Mouse (Mus musculus): ENCODE results near the gene Plcl2.

Plcl2 gene

DNA sequence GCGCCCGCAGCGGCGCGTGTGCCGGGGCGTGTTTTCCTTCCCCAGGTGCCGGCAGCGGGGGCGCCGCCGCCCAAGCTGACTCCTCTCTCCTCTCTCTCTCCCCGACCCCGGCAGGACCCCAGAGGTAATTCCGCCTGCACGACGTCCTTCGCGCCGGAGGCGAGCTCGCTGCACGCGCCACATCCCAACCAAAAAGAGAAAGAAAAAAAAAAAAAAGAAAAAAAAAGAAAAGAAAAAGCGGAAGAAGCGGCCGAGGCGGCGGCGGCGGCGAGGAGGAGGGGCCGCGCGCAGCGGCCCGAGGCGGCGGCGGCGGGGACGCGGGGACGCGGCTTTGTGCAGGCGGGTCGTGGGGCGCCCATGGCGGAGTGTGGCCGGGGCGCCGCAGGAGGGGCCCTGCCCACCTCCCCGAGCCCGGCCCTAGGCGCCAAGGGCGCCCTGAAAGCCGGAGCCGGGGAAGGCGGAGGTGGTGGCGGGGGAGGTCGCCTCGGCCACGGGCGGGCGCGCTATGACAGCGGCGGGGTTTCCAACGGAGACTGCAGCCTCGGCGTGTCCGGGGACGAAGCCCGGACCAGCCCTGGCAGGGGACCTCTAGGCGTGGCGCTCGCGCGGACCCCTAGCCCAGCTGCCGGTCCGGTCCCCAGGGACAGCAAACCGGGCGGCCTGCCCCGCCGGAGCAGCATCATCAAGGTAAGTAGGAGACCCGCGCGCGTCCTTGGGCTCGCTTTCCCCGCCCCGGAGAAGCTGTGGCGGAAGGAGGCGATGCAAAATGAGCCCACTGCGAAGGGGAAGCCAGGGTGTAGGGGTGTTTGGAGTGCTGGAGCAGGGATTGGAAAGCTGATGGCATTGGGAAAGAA is at the start of gene Plcl2:
Gene Plcl2 (plus strand): TSS at position 153 of the 854 bp plus-strand sequence.
- in situ Hi-C loops (cut with MboI, MseI) = loop anchor here (10.0 kb wide), 1 partner anchor 1275 kb away; no protein-coding TSS in a partner anchor

- in situ Hi-C loops (cut with MboI, MseI) = no loop called here
These were observed 48.9 kb upstream of the Plcl2 start for GRCm38 (mm10) chr17:50460301-50460700.

DNA sequence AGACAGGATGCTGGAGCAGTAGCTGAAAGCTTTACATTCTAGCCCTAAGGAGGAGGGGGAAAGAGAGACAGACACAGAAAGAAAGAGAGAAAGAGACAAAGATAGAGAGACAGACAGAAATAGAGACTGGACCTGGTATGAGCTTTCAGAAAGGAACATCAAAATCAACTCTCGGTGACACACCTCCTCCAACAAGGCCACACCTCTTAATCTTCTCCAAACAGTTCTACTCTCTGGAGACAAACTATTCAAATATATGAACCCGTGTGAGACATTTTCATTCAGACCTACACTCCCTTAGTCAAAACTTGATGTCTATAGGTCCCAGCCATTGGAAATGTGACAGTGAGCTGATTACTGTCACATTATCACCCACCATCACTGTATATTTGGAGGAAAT is 41.8 kb upstream of the Plcl2 start:
- in situ Hi-C loops (cut with MboI, MseI) = no loop called here

- in situ Hi-C loops (cut with MboI, MseI) = no loop called here
These were observed 40.1 kb upstream of the Plcl2 start for GRCm38 (mm10) chr17:50469126-50469525.

GRCm38 (mm10) chr17:50469543-50470431 is 39.4 kb upstream of the Plcl2 start:
- in situ Hi-C loops (cut with MboI, MseI) = loop anchor here (5.0 kb wide), 1 partner anchor 98 kb away; no protein-coding TSS in a partner anchor

GRCm38 (mm10) chr17:50470432-50471078 is 38.6 kb upstream of the Plcl2 start:
- in situ Hi-C loops (cut with MboI, MseI) = loop anchor here (5.0 kb wide), 1 partner anchor 97 kb away; no protein-coding TSS in a partner anchor

- in situ Hi-C loops (cut with MboI, MseI) = loop anchor here (5.0 kb wide), 1 partner anchor 96 kb away; no protein-coding TSS in a partner anchor
These were observed 38.0 kb upstream of the Plcl2 start for GRCm38 (mm10) chr17:50471230-50471629.

GRCm38 (mm10) chr17:50477277-50477676 is 31.9 kb upstream of the Plcl2 start:
- in situ Hi-C loops (cut with MboI, MseI) = no loop called here

DNA sequence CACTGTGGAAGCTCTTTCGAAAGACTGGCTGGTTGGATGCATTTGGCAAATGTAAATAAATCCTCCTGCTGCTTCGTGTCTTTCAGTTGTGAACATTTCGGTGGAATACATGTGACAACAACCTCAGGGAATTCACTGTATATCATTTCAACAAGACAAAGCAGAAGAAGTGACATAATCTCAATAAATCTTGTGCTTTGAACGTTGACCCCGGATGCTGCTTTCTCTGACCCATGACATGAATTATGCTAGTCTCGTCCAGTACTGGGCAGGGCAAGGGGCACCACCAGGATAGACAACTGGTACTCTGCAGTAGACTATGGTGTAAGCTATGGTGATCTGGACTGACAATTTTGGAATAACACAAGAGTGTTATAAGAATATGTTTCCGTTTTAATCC is 28.3 kb upstream of the Plcl2 start:
- in situ Hi-C loops (cut with MboI, MseI) = no loop called here

GRCm38 (mm10) chr17:50483700-50484099 is 25.5 kb upstream of the Plcl2 start:
- in situ Hi-C loops (cut with MboI, MseI) = no loop called here

GRCm38 (mm10) chr17:50484981-50485380 is 24.2 kb upstream of the Plcl2 start:
- in situ Hi-C loops (cut with MboI, MseI) = no loop called here

- in situ Hi-C loops (cut with MboI, MseI) = no loop called here
These were observed 22.1 kb upstream of the Plcl2 start for GRCm38 (mm10) chr17:50487058-50487618.

DNA sequence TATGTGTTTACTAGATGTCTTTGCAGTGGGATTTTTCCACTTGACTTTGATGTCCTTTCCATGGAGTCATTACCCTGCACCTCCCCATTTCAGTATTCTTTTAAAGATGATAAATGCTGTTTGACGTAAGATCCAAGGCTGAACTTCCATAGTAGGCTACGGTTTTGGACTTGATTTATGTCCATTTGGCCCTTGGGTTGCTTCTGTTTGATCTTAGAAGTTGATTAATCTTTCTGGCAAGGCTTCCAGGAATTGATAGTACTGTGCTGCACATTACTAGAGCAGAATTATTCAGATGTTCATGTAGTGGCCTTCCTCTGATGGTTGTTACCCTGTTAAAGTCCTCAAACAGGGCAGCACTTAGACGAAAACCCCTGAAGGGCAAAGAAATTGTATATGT is 21.5 kb upstream of the Plcl2 start:
- in situ Hi-C loops (cut with MboI, MseI) = no loop called here

GRCm38 (mm10) chr17:50488406-50488805 is 20.8 kb upstream of the Plcl2 start:
- in situ Hi-C loops (cut with MboI, MseI) = no loop called here

DNA sequence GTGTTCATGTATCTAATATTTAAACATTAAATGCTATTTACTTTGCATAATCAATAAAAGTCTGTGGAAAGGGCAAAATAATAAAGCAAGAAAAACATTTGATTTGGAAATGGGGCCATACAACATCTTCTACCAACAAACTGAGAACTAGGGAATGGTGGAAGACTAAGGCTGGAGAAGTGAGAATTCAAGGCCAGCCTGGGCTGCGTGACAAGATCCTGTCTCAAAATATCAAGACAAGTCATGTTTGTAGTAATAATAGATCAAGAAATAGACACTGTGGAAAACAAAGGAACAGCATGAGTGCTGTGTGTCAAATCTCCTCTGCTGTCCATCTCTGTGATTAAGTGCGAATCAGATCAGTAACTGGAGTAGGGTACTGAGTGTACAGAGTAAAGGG is 20.3 kb upstream of the Plcl2 start:
- in situ Hi-C loops (cut with MboI, MseI) = no loop called here

DNA sequence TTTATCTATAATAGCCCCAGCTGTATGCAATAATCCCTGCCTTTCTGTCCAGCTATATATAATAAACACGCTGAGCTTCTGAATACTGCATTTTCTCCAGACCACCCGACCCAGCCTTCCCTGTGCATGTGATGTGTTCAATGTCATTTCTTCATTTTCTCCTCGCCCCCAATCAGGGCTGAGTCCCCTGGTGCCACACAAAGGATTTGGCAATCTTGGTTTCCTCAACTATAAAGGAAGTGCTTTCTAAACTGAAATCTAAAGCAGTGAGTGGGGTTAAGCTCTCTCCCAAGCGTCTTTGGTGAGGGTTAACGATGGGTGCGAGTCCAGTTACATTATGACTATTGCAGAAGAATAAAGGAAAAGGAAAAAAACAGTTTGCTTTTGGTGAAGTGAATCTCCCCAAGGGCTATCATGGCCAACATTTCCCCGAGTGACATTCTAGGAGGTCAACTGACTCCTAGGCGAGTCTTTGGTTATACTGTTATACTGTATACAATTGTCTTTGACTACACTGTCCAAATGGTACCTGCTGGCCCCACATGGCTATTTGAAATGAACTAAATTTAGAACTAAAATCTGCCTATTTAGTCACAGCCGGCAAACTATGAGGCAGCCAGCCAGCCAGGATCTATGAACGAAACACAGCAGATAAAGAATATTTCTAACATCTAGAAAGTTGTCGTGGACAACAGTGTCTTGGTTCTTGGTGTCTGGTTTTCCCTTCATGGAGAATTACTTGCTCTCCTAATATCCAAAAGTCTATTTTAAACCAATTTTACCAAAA is 18.4 kb upstream of the Plcl2 start:
- in situ Hi-C loops (cut with MboI, MseI) = no loop called here

DNA sequence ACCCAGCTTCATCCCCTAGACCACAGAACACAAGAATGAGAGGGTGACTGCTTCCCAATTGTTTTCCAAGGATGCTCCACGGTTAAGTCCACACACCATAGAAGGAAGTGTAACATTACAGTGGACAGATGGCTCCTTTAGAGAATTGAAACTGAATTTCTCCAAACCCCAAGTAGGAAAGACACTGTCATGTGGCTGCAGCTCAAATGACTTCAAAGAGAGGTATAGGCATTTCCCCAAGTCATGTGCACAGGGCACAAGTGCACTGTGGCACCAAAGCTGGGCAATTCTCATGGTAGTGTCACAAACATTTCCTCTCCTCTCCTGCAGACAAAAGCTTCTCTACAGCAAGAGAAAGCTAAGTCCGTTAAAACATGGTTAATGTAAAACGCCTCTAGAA is 17.7 kb upstream of the Plcl2 start:
- in situ Hi-C loops (cut with MboI, MseI) = no loop called here

- in situ Hi-C loops (cut with MboI, MseI) = no loop called here
These were observed 13.8 kb upstream of the Plcl2 start for GRCm38 (mm10) chr17:50495216-50495889.

- in situ Hi-C loops (cut with MboI, MseI) = no loop called here
These were observed 11.0 kb upstream of the Plcl2 start for GRCm38 (mm10) chr17:50498062-50498697.

Measured in T-helper 1 cell (primary cell).